ENCODE assay signal across 9 mouse cellular contexts in the genomic region with DNA sequence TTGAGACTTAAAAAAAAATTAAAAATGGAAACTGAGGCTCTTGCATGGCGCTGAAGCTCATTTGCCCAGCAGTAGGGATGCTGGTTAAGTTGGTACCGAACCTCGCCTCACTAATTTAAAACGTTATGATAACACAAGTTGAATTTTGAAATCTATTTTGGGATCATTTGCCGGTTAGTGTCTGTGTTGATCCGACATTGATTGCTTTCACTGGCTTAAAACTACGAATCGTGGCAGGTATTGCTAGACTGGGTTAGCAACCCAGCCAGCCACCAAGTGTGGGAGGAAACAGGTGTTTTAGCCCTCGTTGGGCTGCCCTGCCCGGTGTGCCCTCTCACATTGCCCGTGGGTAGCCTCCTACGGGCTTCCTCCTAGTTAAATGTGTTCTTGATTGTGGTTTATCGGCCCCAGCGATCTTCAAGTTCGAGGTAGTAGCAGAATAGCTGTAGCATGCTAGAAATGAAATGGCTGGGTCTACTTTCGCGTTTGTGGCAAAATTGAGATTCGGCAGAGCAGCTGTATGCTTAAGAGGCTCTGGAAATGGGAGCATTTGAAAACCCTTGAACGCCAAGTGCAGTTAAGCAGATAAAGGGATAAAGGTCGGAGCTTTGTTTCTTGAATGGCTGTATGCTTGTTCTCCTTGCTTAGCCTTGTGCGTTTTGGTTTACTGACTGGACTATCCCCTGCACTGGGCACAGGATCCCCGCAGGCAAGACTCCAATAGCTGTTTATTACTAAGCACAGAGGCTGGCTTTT. TPM values are rescaled to one million over a fixed set of nuclear protein-coding genes. Genes with fewer than 3 reads are reported as not detected.
A peak's percentile ranks its signal among the peaks of the same experiment; 100 is the strongest.
DNase-seq lines count a peak whose midpoint lies in the region; ATAC-seq and TF ChIP-seq lines count a peak whose summit lies in the region.
"Had no signal": no experiment of that assay in that cellular context is flagged by ENCODE, and none has a peak within 500 bp of the region (broad histone marks: within the 10 kb centered on the region; RNA-seq: fewer than 3 reads in every experiment).

No protein-coding gene starts in this region.

- H3K36me3 ChIP-seq in intestine, embryonic 14.5 days (ENCODE audit: control insufficient read depth, insufficient read depth, low read length) = no peaks in the 10 kb centered on the region
- no peaks in the 10 kb centered on the region for H3K36me3 ChIP-seq in liver, embryonic 15.5 days (replicated peaks)
- no peaks in the 10 kb centered on the region for H3K36me3 ChIP-seq in neural tube, embryonic 15.5 days

- no peaks in the 10 kb centered on the region for H3K9me3 ChIP-seq in intestine, embryonic 14.5 days (ENCODE audit: control insufficient read depth, low read length)
- H3K9me3 ChIP-seq in liver, embryonic 15.5 days (replicated peaks) = no peaks in the 10 kb centered on the region
- H3K9me3 ChIP-seq in neural tube, embryonic 15.5 days (replicated peaks) = no peaks in the 10 kb centered on the region

- peaks cover 5% of the 10 kb centered on the region for H3K4me1 ChIP-seq in embryonic fibroblast, embryonic 13.5 days (ENCODE audit: control insufficient read depth, insufficient read depth, low read length)
- H3K4me1 ChIP-seq in intestine, embryonic 14.5 days (replicated peaks; ENCODE audit: control insufficient read depth, insufficient read depth, low read length) = peaks cover 18% of the 10 kb centered on the region
- peaks cover 60% of the 10 kb centered on the region for H3K4me1 ChIP-seq in liver, embryonic 15.5 days (replicated peaks)
- peaks cover 25% of the 10 kb centered on the region for H3K4me1 ChIP-seq in neural tube, embryonic 15.5 days

- no peak for ATAC-seq in cerebellum, adult (ENCODE audit: insufficient number of reproducible peaks, low FRiP score, low TSS enrichment)
- peak; percentile 32 for ATAC-seq in CD4-positive, CD25-positive, alpha-beta regulatory T cell, adult 4 months
- ATAC-seq in intestine, embryonic 14.5 days (replicated peaks; ENCODE audit: low FRiP score, low TSS enrichment, low read depth) = no peak
- ATAC-seq in liver, embryonic 15.5 days (ENCODE audit: insufficient read depth) = no peak
- ATAC-seq in neural tube, embryonic 15.5 days (ENCODE audit: low FRiP score) = no peak

- H3K4me3 ChIP-seq in embryonic fibroblast, embryonic 13.5 days (ENCODE audit: insufficient read depth, low read length) = peak overlapping the region; percentile 56
- H3K4me3 ChIP-seq in intestine, embryonic 14.5 days (ENCODE audit: low read depth, low read length) = peak overlapping the region; percentile 75
- peak overlapping the region; percentile 92 for H3K4me3 ChIP-seq in liver, embryonic 15.5 days (replicated peaks)
- peak overlapping the region; percentile 85 for H3K4me3 ChIP-seq in neural tube, embryonic 15.5 days (replicated peaks)

- WGBS in intestine, embryonic 14.5 days = 10% methylated on average over 22 of the region's 22 CpGs
- WGBS in liver, embryonic 15.5 days (ENCODE audit: insufficient replicate concordance) = 3% methylated on average over 22 of the region's 22 CpGs
- WGBS in neural tube, embryonic 15.5 days = 6% methylated on average over 22 of the region's 22 CpGs

- peak overlapping the region; percentile 91 for H3K4me2 ChIP-seq in intestine, embryonic 14.5 days (ENCODE audit: low read length)
- peak overlapping the region; percentile 93 for H3K4me2 ChIP-seq in liver, embryonic 15.5 days
- H3K4me2 ChIP-seq in neural tube, embryonic 15.5 days = peak overlapping the region; percentile 92

- no peak overlapping the region for H3K27ac ChIP-seq in embryonic fibroblast, embryonic 13.5 days (ENCODE audit: insufficient read depth, low read length)
- H3K27ac ChIP-seq in intestine, embryonic 14.5 days (ENCODE audit: low read depth) = no peak overlapping the region
- peak overlapping the region; percentile 93 for H3K27ac ChIP-seq in liver, embryonic 15.5 days (replicated peaks)
- peak overlapping the region; percentile 93 for H3K27ac ChIP-seq in neural tube, embryonic 15.5 days (replicated peaks)

- TF ChIP-seq POLR2A in embryonic fibroblast, embryonic 13.5 days (IDR thresholded peaks at IDR 0.05; ENCODE audit: low read depth, low read length) = no peak

- H3K9ac ChIP-seq in intestine, embryonic 14.5 days (ENCODE audit: low read length) = peak overlapping the region; percentile 85
- peak overlapping the region; percentile 99 for H3K9ac ChIP-seq in liver, embryonic 15.5 days
- H3K9ac ChIP-seq in neural tube, embryonic 15.5 days (replicated peaks) = peak overlapping the region; percentile 86

- no peak for TF ChIP-seq CTCF in embryonic fibroblast, embryonic 13.5 days (IDR thresholded peaks at IDR 0.05; ENCODE audit: borderline replicate concordance, insufficient read depth, low read length)

- peak; percentile 14 to 22 for DNase-seq in cerebellum, adult 18-20 months
- DNase-seq in intestine, embryonic 14.5 days (ENCODE audit: low spot score) = peak; percentile 69
- DNase-seq in urinary bladder, postnatal 4 days (ENCODE audit: low spot score in 2 of 2) = no peak

- no peaks in the 10 kb centered on the region for H3K27me3 ChIP-seq in intestine, embryonic 14.5 days (replicated peaks; ENCODE audit: control insufficient read depth, insufficient read depth, low read length)
- no peaks in the 10 kb centered on the region for H3K27me3 ChIP-seq in liver, embryonic 15.5 days
- no peaks in the 10 kb centered on the region for H3K27me3 ChIP-seq in neural tube, embryonic 15.5 days (replicated peaks)
- H3K27me3 ChIP-seq: Patski had no signal

RNA-seq across cellular contexts. Expression of gene Lpin2, which starts 2.2 kb away (rescaled TPM):
- 10 to 100 TPM; 22.6 to 35.9 TPM for polyA plus RNA-seq in CD4-positive, CD25-positive, alpha-beta regulatory T cell, adult 4 months (2017; shearing (Covaris generic))
- polyA plus RNA-seq in embryonic fibroblast, embryonic 13.5 days (2011; ENCODE audit: insufficient read length, low read depth, missing spikeins) = 16.9 and 20.7 TPM in 2 replicates
- polyA plus RNA-seq in intestine, embryonic 14.5 days (2014; fragmentation: Nextera tagmentation; extraction: Ambion mirVana) = 27.3 and 31.9 TPM in 2 replicates
- polyA plus RNA-seq in liver, embryonic 15.5 days (2015; fragmentation: Nextera tagmentation; extraction: Ambion mirVana) = 42.3 and 46.7 TPM in 2 replicates
- 42.3 and 42.6 TPM in 2 replicates for polyA plus RNA-seq in neural tube, embryonic 15.5 days (2015; fragmentation: Nextera tagmentation; extraction: Ambion mirVana)

Comparison
In these comparisons a context has a peak if more than half of its experiments do, and no peak if none do; other contexts are left out.
1. DNase-seq: peak in cerebellum, adult 18-20 months (2 of 2) and intestine, embryonic 14.5 days (single experiment); none in urinary bladder, postnatal 4 days (0 of 2).
2. H3K27ac ChIP-seq: peak in liver, embryonic 15.5 days (single experiment) and neural tube, embryonic 15.5 days (single experiment); none in embryonic fibroblast, embryonic 13.5 days (single experiment) and intestine, embryonic 14.5 days (single experiment).
3. Peak in every context shown above with its lines, with median percentiles within 50 percentile points of each other: H3K4me3 ChIP-seq, H3K4me2 ChIP-seq and H3K9ac ChIP-seq.